Mouse (Mus musculus) cortical plate, adult 2 months (tissue): Measurements from ENCODE around the gene Tnni1.

Experiments
- CTCF ChIP-seq: fragments of 200-500 bp; IDR thresholded peaks from 2 replicates; pipeline ENCODE4 v1.5.1; 2011; ENCODE audit warnings: mild to moderate bottlenecking, control low read depth, low read length; ENCODE audit not compliant: insufficient read depth; ENCODE audit errors: extremely low read depth
- POLR2A ChIP-seq: fragments of 200-500 bp; IDR thresholded peaks from 2 replicates; pipeline ENCODE4 v1.6.1; 2011; ENCODE audit warnings: mild to moderate bottlenecking, low read length, control low read depth; ENCODE audit not compliant: insufficient read depth; ENCODE audit errors: extremely low read depth

- TF ChIP-seq CTCF (no peak), POLR2A (no peak)
Measured at GRCm38 (mm10) chr1:135854591-135855343, 75.5 kb downstream of the Tnni1 start.
